Mouse (Mus musculus) retina, postnatal 7 days (tissue): ENCODE data around the gene Igfbp2.

Experiments used
- DNase-seq: peaks from one replicate; pipeline ENCODE4 v3.0.0-alpha.2; 2012; ENCODE audit warnings: low read depth, low spot score

Gene Igfbp2

DNA sequence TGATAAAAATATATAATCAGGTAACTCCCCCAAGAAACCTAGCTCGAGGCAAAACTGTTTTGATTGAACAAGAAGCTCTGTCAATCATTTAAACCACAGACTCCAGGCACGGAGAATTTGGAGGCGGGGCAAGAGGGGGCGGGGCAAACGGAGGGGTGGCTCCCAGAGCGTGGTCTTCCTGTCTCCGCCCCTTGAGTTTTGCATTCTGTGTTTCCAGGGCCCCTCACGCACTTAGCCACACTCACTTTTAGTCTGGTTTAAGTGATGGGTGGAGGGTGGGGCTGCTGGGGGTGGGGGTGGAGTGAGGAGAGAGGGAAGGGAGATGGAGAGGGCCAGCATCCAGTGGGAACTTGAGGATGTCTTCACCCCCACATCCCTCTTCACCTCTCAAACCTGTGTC lies 48.2 kb downstream of the Igfbp2 start:
- no peak for DNase-seq

- no peak for DNase-seq
Measured at GRCm38 (mm10) chr1:72873078-72873477, 48.8 kb downstream of the Igfbp2 start.

- DNase-seq = no peak
Measured at GRCm38 (mm10) chr1:72873511-72874286, 49.4 kb downstream of the Igfbp2 start.

DNA sequence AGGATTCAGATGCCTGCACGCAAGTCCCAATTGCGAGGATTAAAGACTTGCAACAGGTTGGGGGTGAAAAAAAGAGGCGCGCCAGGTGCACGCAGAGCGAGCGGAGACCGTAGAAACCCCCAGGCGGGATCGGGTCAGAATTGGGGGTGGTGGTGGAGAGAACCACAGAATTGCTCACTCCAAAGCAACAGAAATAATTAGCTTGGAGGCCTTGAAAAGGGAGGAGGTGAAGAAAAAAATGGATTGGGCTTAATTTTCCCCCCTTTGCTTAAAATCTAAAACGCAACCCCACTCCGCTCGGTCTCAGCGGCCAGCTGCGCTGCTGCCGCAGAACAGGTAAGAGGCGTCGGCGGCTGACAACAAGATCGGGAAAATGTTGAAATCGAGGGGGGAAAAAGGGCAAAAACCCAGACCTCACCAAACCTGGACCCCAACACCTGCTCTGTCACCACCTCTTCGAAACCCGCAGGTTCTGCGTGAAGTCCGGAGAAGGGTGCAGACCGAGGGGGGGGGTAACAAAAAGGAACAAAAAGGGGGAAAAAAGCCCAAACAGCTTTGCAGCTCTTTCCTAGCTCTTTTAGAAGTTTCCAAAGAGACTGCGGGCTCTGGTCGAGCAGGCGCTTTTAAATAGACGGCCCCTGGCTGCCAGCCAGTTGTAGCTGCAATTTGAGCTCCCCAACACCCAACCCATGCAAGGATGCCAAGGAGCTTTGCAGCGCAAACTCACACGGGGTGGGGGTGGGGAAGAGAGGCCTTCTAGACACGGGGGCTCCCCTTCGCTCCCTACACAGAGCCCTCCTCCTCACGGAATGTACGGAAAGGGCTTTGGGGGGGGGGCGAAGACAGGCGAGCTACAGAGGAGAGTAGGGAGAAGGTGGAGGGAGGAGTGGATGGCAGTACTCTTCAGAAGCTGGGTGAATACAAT lies 50.2 kb downstream of the Igfbp2 start, which contains the start of gene Igfbp5:
Igfbp5 (minus strand) TSS at position 598 of the 925 bp plus-strand sequence.
- no peak for DNase-seq

GRCm38 (mm10) chr1:72875708-72876107 lies 51.4 kb downstream of the Igfbp2 start:
- DNase-seq = no peak

GRCm38 (mm10) chr1:72876111-72876510 lies 51.8 kb downstream of the Igfbp2 start:
- DNase-seq = no peak

DNA sequence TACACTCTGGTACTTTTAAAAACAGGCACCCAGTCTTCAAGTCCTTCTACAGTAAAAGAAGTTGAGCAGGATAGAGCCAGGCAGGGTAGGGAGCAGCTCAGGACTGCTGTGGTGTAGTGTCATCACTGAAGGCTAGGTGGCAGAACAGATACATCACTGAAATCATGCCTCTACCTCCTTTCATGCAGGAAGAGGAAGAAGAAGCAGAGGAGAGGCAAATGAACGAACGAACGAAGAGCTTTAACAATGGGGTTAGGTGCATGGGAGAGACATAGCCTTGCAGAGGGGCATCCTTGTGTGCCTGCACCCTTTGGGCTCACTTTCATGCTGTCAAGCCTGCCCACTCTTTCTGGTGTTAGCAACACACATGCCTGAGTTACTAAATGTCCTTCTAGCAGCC lies 53.6 kb downstream of the Igfbp2 start:
- DNase-seq = no peak

GRCm38 (mm10) chr1:72878473-72879318 lies 54.4 kb downstream of the Igfbp2 start:
- no peak for DNase-seq

- DNase-seq = no peak
Measured at GRCm38 (mm10) chr1:72879319-72879634, 55.0 kb downstream of the Igfbp2 start.

DNA sequence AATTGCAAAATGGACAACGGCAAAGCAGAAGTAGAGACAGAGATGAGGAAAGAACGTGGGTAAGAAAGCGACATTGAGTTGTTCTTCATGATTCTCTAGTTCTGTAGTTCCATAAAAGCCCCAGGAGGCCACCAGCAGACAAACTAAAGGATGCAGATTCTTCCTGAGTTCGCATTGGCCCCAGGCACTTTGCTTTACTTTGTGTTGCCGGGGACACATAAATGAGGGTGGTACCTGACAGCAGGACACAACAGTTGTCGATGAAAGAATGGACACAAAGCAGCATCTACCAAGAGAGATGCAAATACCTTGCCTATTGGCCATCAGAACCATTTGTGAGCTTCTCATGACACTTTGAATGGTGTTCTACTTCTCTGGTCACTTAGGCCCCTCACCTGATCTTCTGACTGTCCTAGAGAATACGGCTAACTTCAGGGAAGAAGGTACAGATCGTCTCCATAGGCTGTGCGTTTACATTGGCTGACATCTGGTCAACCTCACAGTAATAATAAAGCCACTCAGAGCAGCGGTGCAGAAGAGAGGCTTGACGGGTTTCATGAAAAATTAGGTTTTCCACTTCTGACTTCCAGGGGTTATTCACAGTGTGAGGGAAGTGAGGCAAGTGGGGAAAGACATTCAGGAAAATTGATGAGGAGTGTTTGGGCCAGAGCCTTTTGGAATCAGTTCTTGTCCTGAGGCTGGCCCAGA lies 61.0 kb downstream of the Igfbp2 start:
- no peak for DNase-seq

DNA sequence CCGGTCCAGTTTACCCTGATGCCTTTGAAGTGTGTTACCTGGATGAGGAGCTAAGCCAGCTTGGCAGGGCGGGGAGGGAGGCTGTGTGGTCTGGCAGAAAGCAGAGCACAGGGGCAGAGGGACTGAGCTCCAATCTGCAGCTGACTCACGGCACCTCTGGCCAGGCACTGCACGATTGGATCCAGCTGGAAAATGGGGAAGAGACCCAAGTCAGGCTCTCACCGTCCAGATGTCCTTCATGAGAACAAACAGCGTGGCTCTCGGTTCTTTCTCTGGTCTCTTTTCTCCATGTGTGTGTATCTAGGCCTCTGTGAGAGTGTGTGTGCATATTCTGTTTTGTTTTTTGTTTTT lies 61.5 kb downstream of the Igfbp2 start:
- no peak for DNase-seq

DNA sequence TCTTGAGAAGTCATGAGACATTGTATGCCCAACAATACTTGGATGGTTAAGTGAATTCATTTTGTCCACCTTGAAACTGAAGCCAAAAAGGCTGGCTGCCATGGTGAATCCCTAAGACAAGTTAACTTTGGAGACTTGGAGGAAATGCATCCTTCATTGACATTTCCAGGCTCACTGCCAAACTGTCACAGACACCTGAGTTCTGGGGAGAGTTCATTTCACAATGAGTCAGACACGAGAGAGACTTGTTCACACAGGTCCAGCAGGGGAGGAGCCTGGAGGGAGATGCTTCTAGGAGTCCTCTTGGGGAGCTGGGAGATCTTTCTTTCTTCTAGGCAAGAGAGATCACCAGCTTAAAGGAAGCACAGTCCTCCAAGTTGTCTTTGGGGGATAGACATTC lies 63.6 kb downstream of the Igfbp2 start:
- DNase-seq = no peak

GRCm38 (mm10) chr1:72895821-72896220 lies 71.5 kb downstream of the Igfbp2 start:
- no peak for DNase-seq
